Mouse (Mus musculus): ENCODE measurements around the gene Cacng2. TPM values are rescaled to one million over a fixed set of nuclear protein-coding genes. Genes with fewer than 3 reads are reported as not detected.
"Not testable (repeated sequence)": the region's sequence is repeated elsewhere in the genome, so short reads cannot be mapped to it uniquely, and the experiment has no call there.

Cacng2 gene
- total and polyA plus RNA-seq, 2 experiments from 2014 or later = 19.8 to 24.4 TPM

DNA sequence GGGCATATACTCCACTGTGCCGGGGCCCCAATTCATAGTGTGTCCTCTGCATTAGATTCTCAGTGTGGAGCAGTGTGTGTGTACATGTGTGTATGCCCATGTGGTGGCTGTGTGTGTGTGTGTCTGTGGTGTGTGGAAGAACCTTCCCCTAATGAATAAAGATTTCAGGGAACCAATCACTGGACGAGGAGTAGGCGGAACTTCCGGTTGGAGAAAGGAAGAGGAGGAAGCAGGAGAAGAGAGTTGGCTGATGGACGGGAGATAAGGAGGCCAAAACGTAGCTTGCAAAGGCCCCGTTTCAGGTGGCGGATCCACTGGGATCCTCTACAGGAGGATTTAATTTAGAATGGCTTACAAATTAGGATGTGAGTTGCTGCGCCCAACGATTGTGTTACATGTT is 82.2 kb downstream of the Cacng2 start:
- H3K9ac ChIP-seq (replicated peaks; ENCODE audit: low read length) = no peak overlapping the region
- no peak for ATAC-seq
- H3K4me1 ChIP-seq (ENCODE audit: insufficient read depth, low read length) = no peaks in the 10 kb centered on the region
- no peaks in the 10 kb centered on the region for H3K9me3 ChIP-seq (ENCODE audit: low read length)
- H3K4me3 ChIP-seq (ENCODE audit: low read length) = no peak overlapping the region
- no peaks in the 10 kb centered on the region for H3K36me3 ChIP-seq (ENCODE audit: insufficient read depth, low read length)
- no peak for TF ChIP-seq CTCF (IDR thresholded peaks at IDR 0.05; ENCODE audit: low read depth)
- no peak for DNase-seq (ENCODE audit: low spot score)
- H3K4me2 ChIP-seq (ENCODE audit: low read depth, low read length) = no peak overlapping the region
- WGBS = 91% methylated on average over 10 of the region's 10 CpGs
- no peak overlapping the region for H3K27ac ChIP-seq
- no peaks in the 10 kb centered on the region for H3K27me3 ChIP-seq (ENCODE audit: insufficient read depth, low read length)

DNA sequence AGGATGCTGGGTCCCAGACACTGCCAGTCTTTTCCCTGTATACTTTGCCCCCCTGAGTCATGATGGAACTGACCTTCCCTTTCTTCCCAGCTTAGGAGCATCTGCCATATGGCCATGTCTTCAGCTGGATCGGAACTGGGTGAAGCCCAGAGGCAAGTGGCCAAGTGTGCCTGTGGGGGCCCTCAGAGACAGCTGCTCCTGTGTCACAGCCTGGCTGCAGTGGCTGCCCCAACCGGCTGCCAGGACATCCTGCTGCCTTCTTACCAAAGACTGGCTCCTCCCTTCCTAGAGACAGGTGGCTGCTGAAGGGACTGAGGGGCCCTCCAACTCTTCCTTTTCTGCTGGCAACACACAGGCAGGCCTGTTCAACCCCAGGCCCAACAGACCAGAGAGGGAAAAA is 83.2 kb downstream of the Cacng2 start:
- Histone ChIP-seq H3K9ac (replicated peaks; ENCODE audit: low read length) (no peak overlapping the region), H3K4me2 (ENCODE audit: low read depth, low read length) (no peak overlapping the region), H3K36me3 (ENCODE audit: insufficient read depth, low read length) (no peaks in the 10 kb centered on the region), H3K27me3 (ENCODE audit: insufficient read depth, low read length) (no peaks in the 10 kb centered on the region), H3K9me3 (ENCODE audit: low read length) (no peaks in the 10 kb centered on the region), H3K4me1 (ENCODE audit: insufficient read depth, low read length) (no peaks in the 10 kb centered on the region), H3K27ac (no peak overlapping the region), H3K4me3 (ENCODE audit: low read length) (no peak overlapping the region)
- peak; percentile 69 for DNase-seq (ENCODE audit: low spot score)
- 55% methylated on average over 2 of the region's 2 CpGs for WGBS
- peak; percentile 75 for ATAC-seq
- no peak for TF ChIP-seq CTCF (IDR thresholded peaks at IDR 0.05; ENCODE audit: low read depth)

DNA sequence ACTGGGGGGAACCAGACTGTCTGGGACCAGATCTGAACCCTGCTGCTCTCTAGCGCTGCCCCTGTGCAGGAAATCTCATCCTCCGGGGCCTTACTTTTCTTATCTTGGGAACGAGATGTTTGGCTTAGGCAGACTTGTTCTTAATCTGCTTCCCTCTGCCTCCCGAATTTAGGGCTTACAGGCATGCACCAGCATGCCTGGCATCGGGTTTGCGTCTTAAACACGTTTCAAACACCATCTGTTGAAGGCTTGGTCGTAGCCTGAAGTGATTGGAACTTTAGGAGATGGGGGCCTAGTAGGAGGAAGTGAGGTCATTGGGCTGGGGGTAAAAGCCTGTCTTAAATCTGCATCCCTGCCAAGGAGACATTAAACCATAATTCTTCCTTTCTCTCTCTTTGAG is 89.9 kb downstream of the Cacng2 start:
- Histone ChIP-seq H3K4me3 (ENCODE audit: low read length) (no peak overlapping the region), H3K27ac (no peak overlapping the region), H3K9me3 (ENCODE audit: low read length) (no peaks in the 10 kb centered on the region), H3K4me2 (ENCODE audit: low read depth, low read length) (no peak overlapping the region), H3K27me3 (ENCODE audit: insufficient read depth, low read length) (no peaks in the 10 kb centered on the region), H3K36me3 (ENCODE audit: insufficient read depth, low read length) (no peaks in the 10 kb centered on the region), H3K4me1 (ENCODE audit: insufficient read depth, low read length) (no peaks in the 10 kb centered on the region), H3K9ac (replicated peaks; ENCODE audit: low read length) (no peak overlapping the region)
- 60% methylated on average over 8 of the region's 8 CpGs for WGBS
- no peak for TF ChIP-seq CTCF (IDR thresholded peaks at IDR 0.05; ENCODE audit: low read depth)
- DNase-seq (ENCODE audit: low spot score) (no peak), ATAC-seq (no peak)

DNA sequence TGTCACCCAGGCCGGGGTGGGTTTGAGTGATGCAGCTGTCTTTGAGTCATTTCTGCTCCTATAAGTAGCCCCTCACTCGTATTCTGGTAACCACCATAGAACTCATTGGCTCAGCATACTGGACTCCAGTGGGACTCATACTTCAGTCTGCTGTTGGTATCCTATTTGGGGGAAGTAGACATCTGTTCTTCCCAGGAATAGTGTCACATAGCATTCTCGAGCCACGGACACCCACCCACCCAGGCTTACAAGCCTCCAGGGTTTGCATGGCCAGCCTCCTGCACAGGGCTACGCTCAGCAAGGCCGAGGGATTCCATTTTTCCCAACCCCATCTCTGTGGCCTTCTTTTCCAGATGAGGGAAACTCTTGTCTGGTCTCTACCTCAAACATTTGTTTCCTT is 93.3 kb downstream of the Cacng2 start:
- Histone ChIP-seq H3K27me3 (ENCODE audit: insufficient read depth, low read length) (no peaks in the 10 kb centered on the region), H3K4me2 (ENCODE audit: low read depth, low read length) (no peak overlapping the region), H3K9me3 (ENCODE audit: low read length) (no peaks in the 10 kb centered on the region), H3K4me3 (ENCODE audit: low read length) (no peak overlapping the region), H3K27ac (no peak overlapping the region), H3K4me1 (ENCODE audit: insufficient read depth, low read length) (no peaks in the 10 kb centered on the region), H3K36me3 (ENCODE audit: insufficient read depth, low read length) (no peaks in the 10 kb centered on the region), H3K9ac (replicated peaks; ENCODE audit: low read length) (no peak overlapping the region)
- ATAC-seq (no peak), DNase-seq (ENCODE audit: low spot score) (no peak)
- no peak for TF ChIP-seq CTCF (IDR thresholded peaks at IDR 0.05; ENCODE audit: low read depth)
- WGBS = 86% methylated on average over 6 of the region's 6 CpGs

DNA sequence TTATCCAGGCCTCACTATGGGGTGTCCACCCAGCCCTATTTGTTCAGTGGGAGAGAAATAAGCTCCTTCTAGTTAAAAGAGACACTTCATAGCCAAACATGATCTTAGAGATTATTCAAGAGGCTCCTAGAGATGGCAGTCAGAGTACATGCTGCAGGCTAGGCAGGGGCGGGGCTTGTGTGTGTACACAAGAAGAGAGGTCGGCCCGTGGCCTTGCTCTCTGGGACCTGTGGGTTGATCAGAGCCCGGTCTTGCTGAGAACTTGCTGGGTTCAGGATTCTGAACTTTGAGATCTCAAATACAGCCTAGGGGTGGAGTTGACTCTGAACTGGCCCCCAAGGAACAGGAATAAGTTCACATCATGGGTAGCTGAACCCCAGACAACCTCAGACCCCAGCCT is 95.6 kb downstream of the Cacng2 start:
- Histone ChIP-seq H3K27ac (no peak overlapping the region), H3K4me2 (ENCODE audit: low read depth, low read length) (no peak overlapping the region), H3K27me3 (ENCODE audit: insufficient read depth, low read length) (no peaks in the 10 kb centered on the region), H3K4me3 (ENCODE audit: low read length) (no peak overlapping the region), H3K36me3 (ENCODE audit: insufficient read depth, low read length) (no peaks in the 10 kb centered on the region), H3K9me3 (ENCODE audit: low read length) (no peaks in the 10 kb centered on the region), H3K4me1 (ENCODE audit: insufficient read depth, low read length) (no peaks in the 10 kb centered on the region), H3K9ac (replicated peaks; ENCODE audit: low read length) (no peak overlapping the region)
- TF ChIP-seq CTCF (IDR thresholded peaks at IDR 0.05; ENCODE audit: low read depth) = no peak
- ATAC-seq (no peak), DNase-seq (ENCODE audit: low spot score) (no peak)
- WGBS = 79% methylated on average over 4 of the region's 4 CpGs

DNA sequence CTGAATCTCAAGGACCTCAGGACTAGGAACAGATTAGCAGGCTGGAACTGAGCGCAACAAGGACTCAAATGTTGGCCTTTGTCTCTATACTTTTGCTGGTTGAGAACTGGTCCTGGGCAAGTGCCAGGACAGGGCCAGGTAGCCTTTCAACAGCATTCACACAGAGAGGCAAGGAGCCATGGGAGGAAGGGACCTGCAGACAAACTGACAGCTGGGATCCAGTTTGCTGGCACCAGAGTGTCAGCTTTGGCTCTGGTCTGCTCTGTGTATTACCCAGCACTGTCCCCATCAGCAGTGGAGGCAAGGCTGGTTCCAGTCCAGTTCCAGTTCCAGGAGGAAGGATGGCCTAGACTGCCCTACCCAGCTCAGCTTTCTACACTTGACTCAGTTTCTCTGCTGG is 105.8 kb downstream of the Cacng2 start:
- no peak for TF ChIP-seq CTCF (IDR thresholded peaks at IDR 0.05; ENCODE audit: low read depth)
- WGBS = 92% methylated on average over 1 of the region's 1 CpGs
- H3K9ac ChIP-seq (replicated peaks; ENCODE audit: low read length) = no peak overlapping the region

DNA sequence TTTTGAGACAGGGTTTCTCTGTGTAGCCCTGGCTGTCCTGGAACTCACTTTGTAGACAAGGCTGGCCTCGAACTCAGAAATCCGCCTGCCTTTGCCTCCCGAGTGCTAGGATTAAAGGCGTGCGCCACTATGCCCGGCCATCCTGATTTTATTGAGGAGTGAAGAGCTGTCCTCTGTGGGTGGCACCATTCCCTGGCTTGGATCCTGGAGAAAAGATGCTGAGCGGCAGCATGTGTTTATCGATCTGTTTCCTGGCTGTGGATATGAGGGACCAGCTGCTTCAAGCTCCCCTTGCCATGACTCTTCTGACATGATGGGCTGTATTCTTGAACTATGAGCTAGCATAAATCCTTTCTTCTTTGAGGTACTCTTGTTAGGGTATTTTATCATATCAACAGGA is 111.6 kb downstream of the Cacng2 start:
- H3K36me3 ChIP-seq (ENCODE audit: insufficient read depth, low read length); H3K27me3 ChIP-seq (ENCODE audit: insufficient read depth, low read length); ATAC-seq; H3K9ac ChIP-seq (replicated peaks; ENCODE audit: low read length); H3K27ac ChIP-seq; H3K9me3 ChIP-seq (ENCODE audit: low read length); DNase-seq (ENCODE audit: low spot score); H3K4me2 ChIP-seq (ENCODE audit: low read depth, low read length); H3K4me3 ChIP-seq (ENCODE audit: low read length); H3K4me1 ChIP-seq (ENCODE audit: insufficient read depth, low read length): not testable (repeated sequence)
- 84% methylated on average over 8 of the region's 8 CpGs for WGBS

More for the DNA sequence above, 105.8 kb downstream of the Cacng2 start:
- Histone ChIP-seq H3K4me1 (ENCODE audit: insufficient read depth, low read length) (no peaks in the 10 kb centered on the region), H3K4me2 (ENCODE audit: low read depth, low read length) (no peak overlapping the region), H3K27me3 (ENCODE audit: insufficient read depth, low read length) (no peaks in the 10 kb centered on the region), H3K9me3 (ENCODE audit: low read length) (no peaks in the 10 kb centered on the region), H3K4me3 (ENCODE audit: low read length) (no peak overlapping the region), H3K36me3 (ENCODE audit: insufficient read depth, low read length) (no peaks in the 10 kb centered on the region), H3K27ac (no peak overlapping the region)
- ATAC-seq (no peak), DNase-seq (ENCODE audit: low spot score) (no peak)

Data from hindbrain, postnatal 0 days (tissue).